Mouse (Mus musculus): ENCODE data around the gene Higd1a.

GRCm38 (mm10) chr9:121828314-121828713 is 29.8 kb downstream of the Higd1a start:
- TF ChIP-seq CTCF (IDR thresholded peaks at IDR 0.05; ENCODE audit: extremely low read depth, insufficient read depth, insufficient read length, insufficient replicate concordance): no peak
- TF ChIP-seq POLR2A (IDR thresholded peaks at IDR 0.05; ENCODE audit: low read depth, low read length): no peak
